Mouse (Mus musculus) neural tube, embryonic 14.5 days (tissue): ENCODE measurements around the gene Qsox2. TPM values are rescaled to one million over a fixed set of nuclear protein-coding genes. Genes with fewer than 3 reads are reported as not detected.
A peak's percentile ranks its signal among the peaks of the same experiment; 100 is the strongest.

Experiments used
- ATAC-seq: fragments of 200-750 bp; cut with Nextera tagmentation; 2 replicates; pipeline ENCODE4 v1.8.0; 2017; ENCODE audit warnings: low read depth, mild to moderate bottlenecking, moderate TSS enrichment, moderate library complexity
- H3K27ac ChIP-seq: fragments of 300-500 bp; sonication (generic); 2 replicates; pipeline ENCODE4 v1.5.1; 2014; ENCODE audit warnings: low read depth, mild to moderate bottlenecking, control low read depth, low read length, moderate library complexity, mixed read lengths
- H3K27me3 ChIP-seq: fragments of 300-500 bp; sonication (generic); 2 replicates; pipeline ENCODE4 v1.6.1; 2014; ENCODE audit warnings: low read length; ENCODE audit not compliant: control insufficient read depth, insufficient read depth
- H3K36me3 ChIP-seq: fragments of 300-500 bp; sonication (generic); 2 replicates; pipeline ENCODE4 v1.6.1; 2014; ENCODE audit warnings: low read length, mixed read lengths; ENCODE audit not compliant: control insufficient read depth, insufficient read depth
- H3K4me1 ChIP-seq: fragments of 300-500 bp; sonication (generic); 2 replicates; pipeline ENCODE4 v1.6.1; 2014; ENCODE audit warnings: low read length; ENCODE audit not compliant: control insufficient read depth, insufficient read depth
- H3K4me2 ChIP-seq: fragments of 300-500 bp; sonication (generic); 2 replicates; pipeline ENCODE4 v1.6.1; 2014; ENCODE audit warnings: mild to moderate bottlenecking, low read depth, low read length, control low read depth
- H3K4me3 ChIP-seq: fragments of 300-500 bp; sonication (generic); 2 replicates; pipeline ENCODE4 v1.5.1; 2014; ENCODE audit warnings: low read depth, low read length, control low read depth, mixed read lengths
- H3K9ac ChIP-seq: fragments of 300-500 bp; sonication (generic); replicated peaks from 2 replicates; pipeline ENCODE4 v1.6.1; 2014; ENCODE audit warnings: low read depth, mild to moderate bottlenecking, control low read depth, low read length, mixed read lengths
- H3K9me3 ChIP-seq: fragments of 300-500 bp; sonication (generic); 2 replicates; pipeline ENCODE4 v1.6.1; 2016; ENCODE audit warnings: low read length; ENCODE audit not compliant: control insufficient read depth
- WGBS: fragments of 180-500 bp; shearing (Covaris S2); extraction: QIAGEN DNeasy Blood & Tissue Kit; methylation state at CpG from one replicate; pipeline ENCODE4 v1.1.7; 2014; 5-methylcytosine and 5-hydroxymethylcytosine counted together
- polyA plus RNA-seq: library from polyadenylated mRNA; unstranded; fragments of >200 nt; fragmentation: Nextera tagmentation; extraction: Ambion mirVana; gene quantifications from 2 replicates; pipeline ENCODE4 v1.2.1, GENCODE M21; 2014

The Qsox2 gene
- polyA plus RNA-seq, 1 experiment from 2014 or later: 17.3 TPM

DNA sequence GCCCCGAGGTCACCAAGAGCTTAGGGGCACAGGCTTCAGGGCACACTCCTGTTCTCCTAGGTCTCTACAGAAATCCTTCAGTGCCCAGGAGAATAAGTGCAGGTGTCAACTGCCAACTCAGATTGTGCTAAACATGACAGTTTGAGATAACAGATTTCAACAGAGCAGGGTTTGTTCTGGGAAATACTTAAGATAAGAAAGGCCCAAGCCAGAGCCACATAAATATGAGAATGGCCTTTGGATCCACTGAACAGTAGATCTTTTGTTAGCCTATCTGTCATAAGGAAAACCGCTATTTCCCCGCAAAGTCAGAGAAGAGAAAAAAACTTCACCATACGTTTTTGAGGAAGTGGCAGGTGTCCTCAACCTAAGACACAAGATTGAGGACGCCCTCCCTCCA, 3.1 kb downstream of the Qsox2 start:
- H3K4me1 ChIP-seq: peaks cover 7% of the 10 kb centered on the region; the same call in 1 of the 2 replicates
- H3K27me3 ChIP-seq: no peaks in the 10 kb centered on the region
- H3K9ac ChIP-seq: no peak overlapping the region
- no peaks in the 10 kb centered on the region for H3K9me3 ChIP-seq
- 72% methylated on average over 5 of the region's 5 CpGs for WGBS
- no peak overlapping the region for H3K27ac ChIP-seq
- no peaks in the 10 kb centered on the region for H3K36me3 ChIP-seq
- no peak for ATAC-seq
- H3K4me3 ChIP-seq: no peak overlapping the region
- H3K4me2 ChIP-seq: no peak overlapping the region

DNA sequence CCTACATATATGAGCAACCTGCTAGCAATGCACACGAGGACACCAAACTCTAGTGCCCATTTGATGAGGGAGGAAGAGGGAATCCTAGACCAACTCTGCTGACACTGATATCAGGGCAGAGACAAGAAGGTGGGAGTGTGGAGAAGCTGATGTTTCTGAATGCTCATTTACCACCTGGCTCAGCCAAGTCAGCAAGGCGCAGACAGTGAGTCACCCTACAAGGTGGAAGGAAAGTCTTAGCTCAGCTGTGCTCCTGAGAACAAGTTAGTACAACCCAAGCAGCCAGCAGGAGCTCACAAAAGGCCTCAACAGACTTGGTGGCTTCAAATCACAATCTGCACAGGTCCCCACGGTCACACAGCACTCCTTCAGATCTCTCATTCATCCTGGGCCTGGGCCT, 6.0 kb downstream of the Qsox2 start:
- WGBS: 90% methylated on average over 3 of the region's 3 CpGs
- Histone ChIP-seq H3K36me3 (no peaks in the 10 kb centered on the region), H3K9me3 (no peaks in the 10 kb centered on the region), H3K4me1 (peaks cover 5% of the 10 kb centered on the region; the same call in 1 of the 2 replicates), H3K27ac (no peak overlapping the region), H3K27me3 (no peaks in the 10 kb centered on the region), H3K9ac (no peak overlapping the region), H3K4me2 (no peak overlapping the region), H3K4me3 (no peak overlapping the region)
- ATAC-seq: no peak

DNA sequence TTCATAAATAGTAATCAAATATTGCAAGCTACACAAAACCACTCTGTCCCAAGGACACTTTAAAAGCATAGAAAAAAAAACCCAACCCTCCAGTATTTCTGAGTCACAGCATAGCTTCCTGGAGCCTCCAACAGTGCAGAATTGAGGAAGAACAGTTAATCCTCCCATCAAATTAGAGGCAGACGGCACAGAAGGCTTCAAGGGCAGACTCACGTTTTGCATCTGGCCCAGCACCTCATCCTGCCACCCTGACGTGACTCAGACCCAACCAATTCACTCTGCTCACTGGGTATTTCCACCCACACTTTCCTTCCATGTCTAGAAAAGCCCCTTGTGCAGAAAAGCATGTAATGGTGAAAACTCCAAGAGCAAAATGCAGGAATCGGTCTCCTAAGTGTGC, 7.1 kb downstream of the Qsox2 start:
- WGBS: 65% methylated on average over 4 of the region's 4 CpGs
- no peaks in the 10 kb centered on the region for H3K36me3 ChIP-seq
- no peak overlapping the region for H3K4me3 ChIP-seq
- H3K4me1 ChIP-seq: no peaks in the 10 kb centered on the region
- H3K9me3 ChIP-seq: no peaks in the 10 kb centered on the region
- H3K27me3 ChIP-seq: no peaks in the 10 kb centered on the region
- H3K27ac ChIP-seq: no peak overlapping the region
- no peak overlapping the region for H3K4me2 ChIP-seq
- no peak for ATAC-seq
- H3K9ac ChIP-seq: no peak overlapping the region

DNA sequence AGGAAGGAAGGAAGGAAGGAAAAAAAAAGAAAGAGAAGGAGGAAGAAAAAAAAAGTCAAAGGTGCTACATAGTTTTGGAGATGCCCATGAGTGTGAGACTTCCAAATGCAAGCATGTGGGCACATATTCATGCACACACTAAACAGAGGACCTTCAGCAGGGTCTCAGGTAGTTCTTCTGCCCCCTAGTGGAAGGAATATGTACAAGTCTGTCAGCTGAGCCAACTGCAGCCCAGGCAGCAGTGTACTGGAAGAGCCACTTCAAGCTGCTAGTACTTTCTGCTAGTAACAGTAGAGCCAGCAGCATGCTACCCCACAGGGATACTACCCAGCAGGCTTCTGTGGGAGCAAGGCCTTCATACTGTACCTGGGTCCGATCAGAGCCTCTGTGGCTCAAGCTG, 9.5 kb downstream of the Qsox2 start:
- ATAC-seq: peak; percentile 86
- Histone ChIP-seq H3K4me2 (no peak overlapping the region), H3K27me3 (no peaks in the 10 kb centered on the region), H3K9me3 (no peaks in the 10 kb centered on the region), H3K27ac (no peak overlapping the region), H3K9ac (no peak overlapping the region), H3K4me3 (no peak overlapping the region), H3K4me1 (no peaks in the 10 kb centered on the region), H3K36me3 (peaks cover 4% of the 10 kb centered on the region; the same call in 1 of the 2 replicates)
- WGBS: 68% methylated on average over 1 of the region's 1 CpGs

DNA sequence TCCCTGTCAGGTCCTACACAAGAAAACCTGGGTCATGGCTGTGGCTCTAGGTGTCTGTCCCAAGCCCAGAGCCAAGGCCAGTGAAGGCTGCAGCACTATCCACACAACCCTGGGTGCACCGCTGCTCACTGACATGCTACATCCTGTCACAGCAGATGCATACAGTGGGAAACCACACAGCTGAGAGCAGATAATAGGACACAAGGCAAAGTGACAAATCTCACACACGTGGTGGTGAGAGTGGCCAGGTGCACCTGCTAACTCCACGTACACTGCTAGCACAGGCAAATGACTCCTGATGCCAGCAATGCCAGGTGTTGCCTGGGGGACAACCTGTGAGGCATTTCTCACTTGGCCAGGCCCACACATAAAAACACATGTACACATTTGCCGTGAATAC, 12.1 kb downstream of the Qsox2 start:
- H3K4me2 ChIP-seq: no peak overlapping the region
- H3K9me3 ChIP-seq: no peaks in the 10 kb centered on the region
- 91% methylated on average over 4 of the region's 4 CpGs for WGBS
- H3K36me3 ChIP-seq: peaks cover 16% of the 10 kb centered on the region
- H3K27me3 ChIP-seq: no peaks in the 10 kb centered on the region
- H3K9ac ChIP-seq: no peak overlapping the region
- H3K4me1 ChIP-seq: no peaks in the 10 kb centered on the region
- no peak overlapping the region for H3K4me3 ChIP-seq
- ATAC-seq: no peak
- H3K27ac ChIP-seq: no peak overlapping the region

DNA sequence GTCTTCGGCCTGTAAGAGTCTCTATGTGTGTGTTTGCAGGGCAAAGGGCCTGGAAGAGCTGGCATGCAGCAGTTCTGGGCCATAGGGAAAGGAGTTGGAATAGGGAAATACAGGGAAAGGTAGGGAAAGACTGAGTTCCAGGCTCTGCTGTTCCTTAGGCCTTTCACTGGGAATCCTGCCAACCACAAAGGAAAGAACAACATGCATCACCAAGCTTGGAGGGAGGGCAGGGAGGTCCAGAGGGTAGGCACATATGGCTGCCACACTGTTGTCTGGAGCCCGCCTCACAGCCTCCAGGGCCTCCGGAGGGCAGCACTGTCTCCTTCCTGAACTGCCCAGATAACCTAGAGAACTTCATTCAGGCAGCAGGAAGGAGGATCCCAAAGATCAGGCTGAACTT, 13.4 kb downstream of the Qsox2 start:
- WGBS: 91% methylated on average over 3 of the region's 3 CpGs
- no peak overlapping the region for H3K4me2 ChIP-seq
- H3K4me3 ChIP-seq: no peak overlapping the region
- no peaks in the 10 kb centered on the region for H3K4me1 ChIP-seq
- H3K27ac ChIP-seq: no peak overlapping the region
- H3K9me3 ChIP-seq: no peaks in the 10 kb centered on the region
- no peak for ATAC-seq
- peaks cover 29% of the 10 kb centered on the region for H3K36me3 ChIP-seq
- no peaks in the 10 kb centered on the region for H3K27me3 ChIP-seq
- no peak overlapping the region for H3K9ac ChIP-seq

DNA sequence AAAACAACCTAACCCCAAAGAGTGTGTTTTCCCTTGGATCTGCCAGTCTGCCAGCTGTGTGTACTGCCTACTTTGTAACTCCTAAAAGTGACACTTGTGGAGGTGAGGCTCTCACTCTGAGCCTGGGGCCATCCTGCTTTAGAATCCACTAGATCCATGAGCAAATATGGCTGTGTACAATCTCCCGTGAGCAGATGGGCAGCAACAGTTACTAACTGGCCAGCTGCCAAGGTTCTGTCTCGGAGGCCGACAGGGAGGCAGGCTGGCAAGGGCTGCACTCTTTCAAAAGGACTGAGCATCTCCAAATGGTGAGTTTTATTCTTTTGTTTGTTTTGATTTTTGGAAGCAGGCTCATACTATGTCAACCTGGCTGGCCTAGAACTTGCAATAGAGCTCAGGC, 22.8 kb downstream of the Qsox2 start:
- no peaks in the 10 kb centered on the region for H3K9me3 ChIP-seq
- H3K9ac ChIP-seq: no peak overlapping the region
- no peaks in the 10 kb centered on the region for H3K4me1 ChIP-seq
- WGBS: 21% methylated on average over 3 of the region's 3 CpGs
- no peak overlapping the region for H3K4me2 ChIP-seq
- H3K36me3 ChIP-seq: peaks cover 33% of the 10 kb centered on the region
- no peak overlapping the region for H3K4me3 ChIP-seq
- no peaks in the 10 kb centered on the region for H3K27me3 ChIP-seq
- no peak for ATAC-seq
- no peak overlapping the region for H3K27ac ChIP-seq

DNA sequence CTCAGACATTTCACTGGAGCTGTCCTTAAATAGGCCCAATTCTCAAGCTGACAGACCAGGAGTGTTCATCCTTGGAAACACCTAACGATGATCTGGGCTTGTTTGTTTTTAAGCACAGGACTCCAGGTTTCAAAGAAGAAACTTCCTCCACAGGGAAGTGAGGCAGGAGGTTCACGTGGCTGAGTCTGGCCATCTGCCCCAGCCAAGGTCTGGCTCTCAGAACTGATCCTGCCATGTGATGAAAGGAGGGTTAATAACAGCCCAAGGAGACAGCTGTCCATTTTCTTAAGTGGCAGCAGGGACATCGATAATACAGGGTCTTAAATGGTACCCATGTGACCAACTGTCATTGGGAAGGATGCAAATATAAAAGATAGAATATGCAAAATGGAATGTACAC, 27.8 kb downstream of the Qsox2 start:
- H3K9me3 ChIP-seq: no peaks in the 10 kb centered on the region
- no peak overlapping the region for H3K4me3 ChIP-seq
- no peak overlapping the region for H3K4me2 ChIP-seq
- no peak overlapping the region for H3K27ac ChIP-seq
- peaks cover 12% of the 10 kb centered on the region; the same call in 1 of the 2 replicates for H3K4me1 ChIP-seq
- peaks cover 24% of the 10 kb centered on the region for H3K36me3 ChIP-seq
- 62% methylated on average over 3 of the region's 3 CpGs for WGBS
- ATAC-seq: no peak
- H3K9ac ChIP-seq: no peak overlapping the region
- peaks cover 29% of the 10 kb centered on the region for H3K27me3 ChIP-seq

DNA sequence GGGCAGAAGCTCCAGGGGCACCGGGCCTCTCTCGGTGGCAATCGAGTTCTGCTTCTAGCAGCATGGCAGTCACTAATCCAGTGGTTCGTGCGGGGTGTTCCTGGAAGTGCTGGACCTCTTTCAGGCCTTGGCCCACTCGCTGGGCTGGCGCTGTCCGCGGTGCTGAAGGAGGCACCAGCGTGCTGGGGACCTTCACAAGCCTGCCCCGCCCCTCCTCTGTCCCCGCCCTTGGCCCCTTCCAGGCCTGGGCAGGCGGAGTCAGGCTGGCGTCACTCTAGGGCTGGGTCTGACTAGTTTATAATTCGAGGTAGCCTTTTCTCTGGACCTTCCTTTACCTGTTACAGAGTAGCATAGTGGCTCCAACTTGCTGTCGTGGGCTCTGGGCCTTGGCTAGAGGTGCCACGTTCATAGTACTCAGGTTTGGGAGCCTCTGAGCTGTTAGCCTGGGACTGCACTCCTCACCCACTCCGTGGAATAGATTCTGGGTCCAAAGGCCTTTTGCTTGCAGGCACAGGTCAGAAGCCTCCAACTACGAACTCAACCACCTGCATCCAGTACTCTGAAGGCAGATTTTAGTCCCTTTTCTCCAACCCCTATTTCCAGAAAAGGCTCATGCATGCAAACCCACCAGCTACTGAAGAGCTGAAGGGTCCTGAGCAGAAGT, 29.1 kb downstream of the Qsox2 start, which contains the start of gene Lhx3:
Gene Lhx3 (minus strand): TSS at position 164 of the 664 bp plus-strand sequence.
- Histone ChIP-seq H3K27ac (no peak within 1 kb of the TSS), H3K4me2 (no peak within 1 kb of the TSS), H3K4me3 (no peak within 1 kb of the TSS), H3K4me1 (peaks cover 12% of the 10 kb centered on the region; the same call in 1 of the 2 replicates), H3K27me3 (peaks cover 40% of the 10 kb centered on the region), H3K36me3 (peaks cover 20% of the 10 kb centered on the region), H3K9ac (no peak within 1 kb of the TSS), H3K9me3 (no peaks in the 10 kb centered on the region)
- peak; percentile 48; the same call in 1 of the 2 replicates for ATAC-seq
- WGBS: 7% methylated on average over 19 of the region's 19 CpGs
